Mouse (Mus musculus) heart, postnatal 10 days (tissue): Measurements from ENCODE around the gene Scgb1c1. TPM values are rescaled to one million over a fixed set of nuclear protein-coding genes. Genes with fewer than 3 reads are reported as not detected.

Experiments
- DNase-seq, 2 experiments: peaks; one replicate each; pipeline ENCODE4 v3.0.0; 2021
- intact Hi-C: fragments of 180-260 bp; cut with DNase I; formaldehyde crosslinking; loops from one replicate; pipeline ENCODE4 v1.15.1; 2025
- total RNA-seq, 2 experiments: library from RNA; stranded (reverse); gene quantifications; 2 replicates each; pipeline ENCODE4 v1.2.3; 2021

Gene Scgb1c1
- 10 to 100 TPM; 19.6 to 23.6 TPM for total RNA-seq

GRCm38 (mm10) chr7:140844905-140845665, at the start of gene Scgb1c1:
TSS of gene Scgb1c1 (plus strand) at chr7:140845547.
- intact Hi-C loops, result loop anchor here (1.0 to 5.0 kb wide), 3 partner anchors 58 to 222 kb away; no protein-coding TSS in a partner anchor
- peak; percentile 92 to 98 for DNase-seq

- intact Hi-C loops, result no loop called here
- no peak for DNase-seq
These were observed 47.7 kb upstream of the Scgb1c1 start for GRCm38 (mm10) chr7:140797619-140798018.

- intact Hi-C loops, result no loop called here
- DNase-seq, result no peak
These were observed 47.1 kb upstream of the Scgb1c1 start for GRCm38 (mm10) chr7:140798212-140798611.

- no peak for DNase-seq
- intact Hi-C loops, result no loop called here
These were observed 42.7 kb upstream of the Scgb1c1 start for GRCm38 (mm10) chr7:140802629-140803028.

GRCm38 (mm10) chr7:140805704-140806103, 39.6 kb upstream of the Scgb1c1 start:
- DNase-seq, result peak; percentile 13 to 37
- intact Hi-C loops, result no loop called here

GRCm38 (mm10) chr7:140810496-140810895, 34.9 kb upstream of the Scgb1c1 start:
- no peak for DNase-seq
- intact Hi-C loops, result no loop called here

GRCm38 (mm10) chr7:140811714-140812113, 33.6 kb upstream of the Scgb1c1 start:
- intact Hi-C loops, result no loop called here
- DNase-seq, result no peak

- DNase-seq, result no peak
- intact Hi-C loops, result no loop called here
These were observed 32.5 kb upstream of the Scgb1c1 start for GRCm38 (mm10) chr7:140812850-140813249.

- intact Hi-C loops, result no loop called here
- DNase-seq, result no peak
These were observed 25.2 kb upstream of the Scgb1c1 start for GRCm38 (mm10) chr7:140820173-140820572.

- intact Hi-C loops, result no loop called here
- no peak for DNase-seq
These were observed 24.1 kb upstream of the Scgb1c1 start for GRCm38 (mm10) chr7:140821305-140821652.

DNA sequence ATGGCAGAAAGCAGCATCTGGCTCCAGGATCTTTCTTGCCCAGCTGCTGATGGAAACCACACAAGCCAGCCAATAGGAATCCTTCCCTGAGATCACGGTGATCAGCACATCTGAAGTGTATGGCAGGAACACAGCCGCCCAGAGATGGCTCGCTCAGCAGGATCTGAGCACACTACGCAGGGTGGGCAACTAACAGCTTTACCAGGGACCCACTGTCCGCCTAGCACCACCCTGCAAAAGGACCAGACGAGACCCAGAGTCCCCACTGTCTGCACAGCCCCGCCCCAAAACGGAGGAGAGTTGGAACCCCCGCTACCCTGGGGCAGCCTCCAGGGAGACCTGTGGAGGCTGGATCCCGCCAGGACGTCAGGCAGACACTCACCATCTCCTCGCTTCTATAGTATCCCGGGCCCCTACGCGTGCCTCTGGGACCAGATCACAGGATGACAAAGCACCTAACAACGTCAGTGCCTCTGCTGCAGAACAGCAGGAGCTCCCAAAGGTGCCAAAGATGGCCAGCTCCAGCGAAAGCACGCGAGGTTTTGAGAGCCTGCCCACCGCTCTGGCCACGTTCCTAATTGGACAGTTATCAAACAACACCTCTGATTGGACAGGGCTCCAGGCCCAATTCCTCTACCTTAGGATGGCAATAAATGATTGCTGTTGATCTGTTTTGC, 23.6 kb upstream of the Scgb1c1 start, which contains the start of gene Zfp941:
Gene Zfp941, minus strand, starts transcription at position 526 of the 677 bp plus-strand sequence.
- intact Hi-C loops, result no loop called here
- peak; percentile 37 to 51 for DNase-seq

GRCm38 (mm10) chr7:140822731-140823130, 22.6 kb upstream of the Scgb1c1 start:
- intact Hi-C loops, result no loop called here
- no peak for DNase-seq

DNA sequence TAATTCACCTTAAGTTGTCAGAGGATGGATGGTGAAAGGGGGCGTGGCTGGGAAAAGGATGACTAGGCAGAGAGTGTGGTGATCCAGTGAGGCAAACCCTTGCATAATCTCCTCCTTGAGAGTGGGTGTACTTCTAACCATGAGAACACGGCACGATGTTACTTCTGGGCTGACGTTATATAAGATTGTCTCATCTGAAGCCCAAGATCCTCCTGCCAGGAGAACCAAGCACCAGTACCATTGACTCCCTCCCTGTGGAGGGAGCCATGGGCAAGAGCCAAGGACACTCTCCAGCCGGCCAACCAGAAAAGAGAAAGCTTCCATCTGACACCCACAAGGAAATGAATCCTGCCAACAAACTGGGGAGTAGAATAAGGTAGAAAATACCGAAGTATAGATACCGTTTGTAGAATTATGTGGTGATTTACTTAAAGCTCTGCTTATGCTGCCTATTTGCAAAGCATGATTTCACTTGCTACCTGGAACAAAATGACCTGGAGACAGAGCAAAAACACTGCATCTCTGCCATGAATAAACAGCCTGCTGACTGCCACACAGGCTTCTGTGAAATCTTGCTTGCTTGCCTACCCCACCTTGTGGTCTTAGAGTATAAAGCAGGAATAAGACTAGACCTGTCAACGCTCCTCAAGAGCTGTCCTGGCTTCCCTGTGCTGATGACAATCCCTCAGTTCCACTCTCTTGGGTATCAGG, 17.0 kb upstream of the Scgb1c1 start:
- intact Hi-C loops, result loop anchor here (5.0 kb wide), 1 partner anchor 751 kb away; no protein-coding TSS in a partner anchor
- DNase-seq, result peak; percentile 34 to 44

- no peak for DNase-seq
- intact Hi-C loops, result no loop called here
These were observed 13.9 kb upstream of the Scgb1c1 start for GRCm38 (mm10) chr7:140831447-140831846.

DNA sequence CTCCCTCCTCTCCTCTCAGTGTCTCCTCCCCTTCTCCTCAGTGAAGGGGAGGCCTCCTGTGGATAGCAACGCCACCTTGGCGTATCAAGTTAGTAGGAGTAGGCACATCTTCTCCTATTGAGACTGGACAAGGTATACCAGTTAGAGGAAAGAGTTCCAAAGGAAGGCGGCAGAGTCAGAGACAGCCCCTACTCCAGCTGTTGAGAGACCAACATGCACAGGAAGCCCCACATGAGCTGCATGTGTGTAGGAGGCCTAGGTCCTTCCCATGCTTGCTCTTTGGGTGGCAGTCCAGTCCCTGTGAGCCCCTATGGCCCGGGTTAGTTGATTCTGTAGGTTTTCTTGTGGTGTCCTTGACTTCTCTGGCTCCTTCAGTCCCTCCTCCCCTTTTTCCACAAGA, 12.0 kb upstream of the Scgb1c1 start:
- intact Hi-C loops, result no loop called here
- no peak for DNase-seq

- DNase-seq, result no peak
- intact Hi-C loops, result no loop called here
These were observed 10.2 kb upstream of the Scgb1c1 start, which contains the start of gene Urah for GRCm38 (mm10) chr7:140834968-140835757. TSS of gene Urah (plus strand) at chr7:140835018.

- intact Hi-C loops, result no loop called here
- no peak for DNase-seq
These were observed 9.6 kb upstream of the Scgb1c1 start for GRCm38 (mm10) chr7:140835758-140836087.

- intact Hi-C loops, result no loop called here
- DNase-seq, result no peak
These were observed 8.9 kb upstream of the Scgb1c1 start for GRCm38 (mm10) chr7:140836243-140837115.

GRCm38 (mm10) chr7:140839556-140839955, 5.8 kb upstream of the Scgb1c1 start:
- intact Hi-C loops, result no loop called here

More at GRCm38 (mm10) chr7:140839556-140839955, 5.8 kb upstream of the Scgb1c1 start:
- DNase-seq, result no peak
